In the genomic region with DNA sequence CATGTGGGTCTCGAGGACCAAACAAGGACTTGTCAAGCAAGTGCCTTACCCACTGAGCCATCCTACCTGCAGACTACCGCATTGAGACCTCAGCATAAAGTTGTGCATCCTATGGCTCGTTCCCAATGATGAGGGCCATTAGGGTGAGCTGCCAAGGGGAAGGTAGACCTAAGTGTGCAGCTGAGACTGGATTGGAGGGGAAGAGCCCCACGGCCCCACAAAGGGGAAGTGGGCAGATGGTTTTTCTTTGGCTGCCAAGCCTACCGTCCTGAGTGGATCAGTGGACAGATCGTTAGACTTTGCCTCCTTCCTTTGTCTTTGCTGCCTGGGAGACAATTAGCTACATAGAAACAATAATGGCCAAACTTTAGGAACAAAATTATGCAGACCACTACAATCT, we compare ENCODE assay signal across 25 mouse cellular contexts. TPM values are rescaled to one million over a fixed set of nuclear protein-coding genes. Genes with fewer than 3 reads are reported as not detected.
DNase-seq lines count a peak whose midpoint lies in the region; ATAC-seq and TF ChIP-seq lines count a peak whose summit lies in the region.
"Had no signal": no experiment of that assay in that cellular context is flagged by ENCODE, and none has a peak within 500 bp of the region (broad histone marks: within the 10 kb centered on the region; RNA-seq: fewer than 3 reads in every experiment).

No protein-coding gene starts in this region.

- H3K4me3 ChIP-seq in lung, postnatal 0 days (ENCODE audit: low read depth, low read length) = no peak overlapping the region
- no peak overlapping the region for H3K4me3 ChIP-seq in neural tube, embryonic 15.5 days (replicated peaks)
- H3K4me3 ChIP-seq: embryonic facial prominence, embryonic 10.5 days; embryonic facial prominence, embryonic 12.5 days; forebrain, embryonic 13.5 days; forebrain, embryonic 15.5 days had no signal

- H3K4me1 ChIP-seq in lung, postnatal 0 days (ENCODE audit: insufficient read depth, low read depth, low read length) = no peaks in the 10 kb centered on the region
- H3K4me1 ChIP-seq in neural tube, embryonic 15.5 days = peaks cover 16% of the 10 kb centered on the region
- H3K4me1 ChIP-seq: embryonic facial prominence, embryonic 12.5 days; forebrain, embryonic 15.5 days had no signal

- 74% methylated on average over 6 of the region's 6 CpGs for WGBS in lung, postnatal 0 days
- WGBS in neural tube, embryonic 15.5 days = 72% methylated on average over 6 of the region's 6 CpGs

- 0 out of 2 replicates have a peak overlapping the region, but pooled peaks have one; percentile 11 for H3K27ac ChIP-seq in lung, postnatal 0 days (ENCODE audit: low read length)
- H3K27ac ChIP-seq in neural tube, embryonic 15.5 days (replicated peaks) = no peak overlapping the region
- H3K27ac ChIP-seq: embryonic facial prominence, embryonic 10.5 days; forebrain, embryonic 13.5 days; forebrain, embryonic 15.5 days had no signal

- H3K9me3 ChIP-seq in lung, postnatal 0 days (ENCODE audit: low read length) = no peaks in the 10 kb centered on the region
- no peaks in the 10 kb centered on the region for H3K9me3 ChIP-seq in neural tube, embryonic 15.5 days (replicated peaks)
- H3K9me3 ChIP-seq: embryonic facial prominence, embryonic 10.5 days; embryonic facial prominence, embryonic 12.5 days; forebrain, embryonic 13.5 days; forebrain, embryonic 15.5 days; G1E had no signal

- H3K27me3 ChIP-seq in lung, postnatal 0 days (replicated peaks; ENCODE audit: insufficient read depth, low read length) = no peaks in the 10 kb centered on the region
- no peaks in the 10 kb centered on the region for H3K27me3 ChIP-seq in neural tube, embryonic 15.5 days (replicated peaks)
- H3K27me3 ChIP-seq: CH12.LX; embryonic facial prominence, embryonic 12.5 days; forebrain, embryonic 13.5 days; forebrain, embryonic 15.5 days; Patski had no signal

- intact Hi-C loops in heart, postnatal 10 days (cut with DNase I) = no loop called here

- H3K4me2 ChIP-seq in lung, postnatal 0 days (replicated peaks; ENCODE audit: low read depth, low read length) = no peak overlapping the region
- no peak overlapping the region for H3K4me2 ChIP-seq in neural tube, embryonic 15.5 days
- H3K4me2 ChIP-seq: embryonic facial prominence, embryonic 12.5 days; forebrain, embryonic 13.5 days; forebrain, embryonic 15.5 days had no signal

- H3K9ac ChIP-seq in lung, postnatal 0 days (replicated peaks; ENCODE audit: low read depth) = no peak overlapping the region
- H3K9ac ChIP-seq in neural tube, embryonic 15.5 days (replicated peaks) = no peak overlapping the region
- H3K9ac ChIP-seq: embryonic facial prominence, embryonic 12.5 days; forebrain, embryonic 13.5 days; forebrain, embryonic 15.5 days; forebrain, postnatal 0 days had no signal

- peak; percentile 8 for DNase-seq in lung, postnatal 0 days (ENCODE audit: low spot score)
- no peak for DNase-seq in lung, adult 18-20 months
- DNase-seq in heart, postnatal 10 days = no peak
- no peak for DNase-seq in cerebellum, adult 8-10 months
- DNase-seq: adrenal gland, adult 2 months; adrenal gland, postnatal 10 days; adrenal gland, postnatal 25 days; B cell, adult 2 months; cerebellum, adult 11 months; cerebellum, adult 18-20 months; cerebellum, adult 9-10 months; cerebellum, postnatal 10 days; cerebellum, postnatal 25 days; forebrain, postnatal 0 days had no signal

- H3K36me3 ChIP-seq in lung, postnatal 0 days (ENCODE audit: insufficient read depth, low read length) = no peaks in the 10 kb centered on the region
- H3K36me3 ChIP-seq in neural tube, embryonic 15.5 days = no peaks in the 10 kb centered on the region
- H3K36me3 ChIP-seq: embryonic facial prominence, embryonic 10.5 days; embryonic facial prominence, embryonic 12.5 days; forebrain, embryonic 15.5 days; G1E had no signal

- TF ChIP-seq EP300 in lung, postnatal 0 days (IDR thresholded peaks at IDR 0.05) = no peak

- ATAC-seq in lung, postnatal 0 days = peak; percentile 36
- ATAC-seq in granulocyte monocyte progenitor cell, adult 5-6 weeks (replicated peaks; ENCODE audit: poor library complexity, severe bottlenecking) = peak; percentile 63
- ATAC-seq in megakaryocyte progenitor cell, adult 5-6 weeks (replicated peaks; ENCODE audit: poor library complexity) = 0 out of 2 replicates have a peak, but pooled peaks have one; percentile 46
- ATAC-seq in neural tube, embryonic 15.5 days (ENCODE audit: low FRiP score) = no peak
- ATAC-seq: CD4-positive, CD25-positive, alpha-beta regulatory T cell, adult 4 months; forebrain, embryonic 13.5 days; forebrain, embryonic 15.5 days; Patski had no signal

- TF ChIP-seq CTCF in lung, postnatal 0 days (IDR thresholded peaks at IDR 0.05) = no peak

RNA-seq across cellular contexts. Expression of gene Nsmce3, which starts 23.8 kb away (rescaled TPM):
- 9.4 and 9.9 TPM in 2 replicates for polyA plus RNA-seq in lung, postnatal 0 days (2015; fragmentation: Nextera tagmentation; extraction: Ambion mirVana)
- 3.2 and 5.5 TPM in 2 replicates for total RNA-seq in granulocyte monocyte progenitor cell, adult 5-6 weeks (2014; fragmentation: Nextera tagmentation)
- 5.4 and 7.0 TPM in 2 replicates for total RNA-seq in granulocyte monocyte progenitor cell, adult 5-6 weeks (2017)
- total RNA-seq in megakaryocyte progenitor cell, adult 5-6 weeks (2015) = 5.3 and 6.0 TPM in 2 replicates
- total RNA-seq in megakaryocyte progenitor cell, adult 5-6 weeks (2017) = 5.5 and 5.8 TPM in 2 replicates
- total RNA-seq in heart, postnatal 10 days (2021) = 1 to 10 TPM; 3.4 to 4.1 TPM
- 10.0 and 10.9 TPM in 2 replicates for polyA plus RNA-seq in neural tube, embryonic 15.5 days (2015; fragmentation: Nextera tagmentation; extraction: Ambion mirVana)
